Mouse (Mus musculus) lung, adult 2 months (tissue): ENCODE measurements around the gene Tns4.

Experiments
- CTCF ChIP-seq: fragments of 200-500 bp; IDR thresholded peaks from 2 replicates; pipeline ENCODE4 v1.5.1; 2011; ENCODE audit warnings: mild to moderate bottlenecking, low read length, control low read depth; ENCODE audit not compliant: insufficient read depth
- POLR2A ChIP-seq: fragments of 200-500 bp; IDR thresholded peaks from 2 replicates; pipeline ENCODE4 v1.6.1; 2011; ENCODE audit warnings: low read depth, mild to moderate bottlenecking, control low read depth, low read length, borderline replicate concordance; ENCODE audit errors: extremely low read depth

- TF ChIP-seq CTCF (no peak), POLR2A (no peak)
These were observed 23.6 kb upstream of the Tns4 start for GRCm38 (mm10) chr11:99112700-99113099.
